Mouse (Mus musculus): Measurements from ENCODE around the gene Ptprd. TPM values are rescaled to one million over a fixed set of nuclear protein-coding genes. Genes with fewer than 3 reads are reported as not detected.

The Ptprd gene
- polyA plus RNA-seq, 1 experiment from 2014 or later, result 57.1 TPM

GRCm38 (mm10) chr4:78142088-78142766 is 69.5 kb downstream of the Ptprd start:
- no peak overlapping the region for H3K27ac ChIP-seq
- H3K4me3 ChIP-seq, result no peak overlapping the region
- no peaks in the 10 kb centered on the region for H3K4me1 ChIP-seq
- H3K9me3 ChIP-seq (replicated peaks), result no peaks in the 10 kb centered on the region
- H3K36me3 ChIP-seq, result no peaks in the 10 kb centered on the region
- ATAC-seq (ENCODE audit: low FRiP score), result peak; percentile 91
- WGBS, result 48% methylated on average over 3 of the region's 3 CpGs
- no peaks in the 10 kb centered on the region for H3K27me3 ChIP-seq
- H3K9ac ChIP-seq, result no peak overlapping the region
- H3K4me2 ChIP-seq (replicated peaks), result no peak overlapping the region

GRCm38 (mm10) chr4:78110898-78111297 is 100.9 kb downstream of the Ptprd start:
- Histone ChIP-seq H3K36me3 (no peaks in the 10 kb centered on the region), H3K27ac (no peak overlapping the region), H3K9ac (no peak overlapping the region), H3K4me3 (no peak overlapping the region), H3K4me2 (replicated peaks) (no peak overlapping the region), H3K4me1 (no peaks in the 10 kb centered on the region), H3K9me3 (replicated peaks) (no peaks in the 10 kb centered on the region), H3K27me3 (no peaks in the 10 kb centered on the region)
- 65% methylated on average over 3 of the region's 3 CpGs for WGBS
- no peak for ATAC-seq (ENCODE audit: low FRiP score)

DNA sequence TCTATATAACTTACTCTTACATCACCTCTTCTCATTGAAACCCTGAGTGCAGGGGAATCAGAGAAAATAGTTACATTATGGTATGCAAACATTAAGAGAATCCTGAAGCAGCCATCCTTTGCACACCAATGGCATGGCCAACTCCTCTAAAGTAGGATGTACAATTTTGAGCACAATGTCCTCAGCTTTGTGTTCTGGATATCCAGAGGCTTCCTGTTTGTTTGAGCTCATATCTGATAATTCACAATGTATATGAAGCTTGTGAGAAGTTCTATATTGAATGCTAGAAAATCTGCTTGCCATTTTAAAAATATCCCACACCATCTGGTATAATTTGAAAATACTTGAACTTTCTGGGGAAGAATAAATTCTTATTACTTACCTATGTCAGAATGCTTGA is 114.2 kb downstream of the Ptprd start:
- Histone ChIP-seq H3K4me3 (no peak overlapping the region), H3K9ac (no peak overlapping the region), H3K4me1 (no peaks in the 10 kb centered on the region), H3K4me2 (replicated peaks) (no peak overlapping the region), H3K27me3 (no peaks in the 10 kb centered on the region), H3K9me3 (replicated peaks) (no peaks in the 10 kb centered on the region), H3K27ac (no peak overlapping the region), H3K36me3 (no peaks in the 10 kb centered on the region)
- no peak for ATAC-seq (ENCODE audit: low FRiP score)

DNA sequence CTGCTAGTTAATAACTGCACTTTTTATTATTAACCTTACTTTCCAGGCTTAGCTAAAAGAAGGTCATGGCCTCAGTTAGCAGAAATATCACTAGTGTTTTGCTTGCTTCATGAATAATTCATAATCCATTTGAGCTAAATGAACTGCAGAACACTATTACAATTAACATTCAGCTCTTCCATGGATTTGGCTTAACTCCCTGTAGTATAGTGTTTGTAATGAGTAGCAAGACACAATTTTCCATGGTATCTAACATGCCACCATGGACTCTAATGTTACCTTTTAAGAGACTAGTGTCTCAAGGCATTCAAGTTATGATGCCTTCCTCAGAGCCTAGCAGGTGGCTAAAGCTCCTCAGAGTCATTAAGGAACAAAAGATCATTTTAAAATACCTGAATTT is 129.0 kb downstream of the Ptprd start:
- H3K9me3 ChIP-seq (replicated peaks), result no peaks in the 10 kb centered on the region
- H3K4me2 ChIP-seq (replicated peaks), result no peak overlapping the region
- no peak overlapping the region for H3K9ac ChIP-seq
- peak; percentile 57 for ATAC-seq (ENCODE audit: low FRiP score)
- no peak overlapping the region for H3K27ac ChIP-seq
- H3K27me3 ChIP-seq, result no peaks in the 10 kb centered on the region
- no peaks in the 10 kb centered on the region for H3K4me1 ChIP-seq
- no peak overlapping the region for H3K4me3 ChIP-seq
- no peaks in the 10 kb centered on the region for H3K36me3 ChIP-seq

- no peak overlapping the region for H3K4me2 ChIP-seq (replicated peaks)
- H3K27me3 ChIP-seq, result no peaks in the 10 kb centered on the region
- H3K27ac ChIP-seq, result no peak overlapping the region
- H3K4me1 ChIP-seq, result no peaks in the 10 kb centered on the region
- ATAC-seq (ENCODE audit: low FRiP score), result no peak
- no peaks in the 10 kb centered on the region for H3K36me3 ChIP-seq
- H3K9ac ChIP-seq, result no peak overlapping the region
- no peaks in the 10 kb centered on the region for H3K9me3 ChIP-seq (replicated peaks)
- H3K4me3 ChIP-seq, result no peak overlapping the region
Observed at GRCm38 (mm10) chr4:78077499-78077898, 134.3 kb downstream of the Ptprd start.

DNA sequence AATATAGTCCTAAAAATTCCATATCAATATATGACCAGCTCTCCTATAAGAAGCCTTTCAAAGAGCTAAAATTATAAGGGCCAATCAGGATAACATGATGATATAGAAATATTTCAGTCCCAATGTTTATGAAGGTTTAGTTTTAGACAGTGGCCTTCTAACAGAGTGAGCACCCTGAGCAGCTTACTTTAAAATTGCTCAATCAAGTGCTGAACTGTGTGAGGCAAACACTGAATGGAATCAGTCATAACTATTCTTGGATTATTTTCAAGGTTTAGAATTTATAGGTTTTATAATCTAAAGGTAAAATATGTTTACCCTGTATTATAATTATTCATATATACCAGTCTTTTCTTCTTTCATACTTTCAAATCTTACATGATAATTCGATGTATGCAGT is 134.7 kb downstream of the Ptprd start:
- no peak overlapping the region for H3K9ac ChIP-seq
- H3K4me3 ChIP-seq, result no peak overlapping the region
- no peak overlapping the region for H3K27ac ChIP-seq
- H3K4me2 ChIP-seq (replicated peaks), result no peak overlapping the region
- 80% methylated on average over 1 of the region's 1 CpGs for WGBS
- H3K9me3 ChIP-seq (replicated peaks), result no peaks in the 10 kb centered on the region
- H3K4me1 ChIP-seq, result no peaks in the 10 kb centered on the region
- no peak for ATAC-seq (ENCODE audit: low FRiP score)
- H3K36me3 ChIP-seq, result no peaks in the 10 kb centered on the region
- no peaks in the 10 kb centered on the region for H3K27me3 ChIP-seq

GRCm38 (mm10) chr4:78038401-78038800 is 173.4 kb downstream of the Ptprd start:
- H3K9me3 ChIP-seq (replicated peaks), result no peaks in the 10 kb centered on the region
- no peak overlapping the region for H3K9ac ChIP-seq
- H3K36me3 ChIP-seq, result no peaks in the 10 kb centered on the region
- WGBS, result 75% methylated on average over 5 of the region's 5 CpGs
- ATAC-seq (ENCODE audit: low FRiP score), result no peak
- H3K27ac ChIP-seq, result no peak overlapping the region
- H3K4me3 ChIP-seq, result no peak overlapping the region
- H3K27me3 ChIP-seq, result no peaks in the 10 kb centered on the region
- no peaks in the 10 kb centered on the region for H3K4me1 ChIP-seq
- H3K4me2 ChIP-seq (replicated peaks), result no peak overlapping the region

DNA sequence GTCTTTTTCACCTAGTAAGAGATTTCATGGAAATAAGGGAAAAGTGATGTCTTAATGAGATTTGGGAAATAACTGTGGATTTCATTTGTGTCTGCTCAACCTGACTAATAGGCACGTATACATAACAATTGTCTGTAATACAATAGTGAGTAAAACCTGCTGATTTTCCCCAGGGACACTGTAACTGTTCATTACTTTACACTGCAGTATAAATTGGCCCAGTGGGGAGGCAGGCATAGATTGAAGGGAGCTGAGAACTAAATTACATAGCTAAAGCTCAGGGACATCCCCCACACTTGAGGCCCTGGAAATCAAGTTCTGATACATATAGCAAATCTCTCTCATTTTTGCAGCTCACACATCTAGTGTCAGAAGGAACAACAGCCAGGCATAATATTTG is 209.7 kb downstream of the Ptprd start:
- H3K4me2 ChIP-seq (replicated peaks), result no peak overlapping the region
- no peak overlapping the region for H3K27ac ChIP-seq
- ATAC-seq (ENCODE audit: low FRiP score), result 0 out of 2 replicates have a peak, but pooled peaks have one; percentile 13
- 32% methylated on average over 1 of the region's 1 CpGs for WGBS
- no peaks in the 10 kb centered on the region for H3K9me3 ChIP-seq (replicated peaks)
- H3K4me1 ChIP-seq, result peaks cover 3% of the 10 kb centered on the region; the same call in 1 of the 2 replicates
- no peak overlapping the region for H3K9ac ChIP-seq
- no peak overlapping the region for H3K4me3 ChIP-seq
- no peaks in the 10 kb centered on the region for H3K27me3 ChIP-seq
- no peaks in the 10 kb centered on the region for H3K36me3 ChIP-seq

DNA sequence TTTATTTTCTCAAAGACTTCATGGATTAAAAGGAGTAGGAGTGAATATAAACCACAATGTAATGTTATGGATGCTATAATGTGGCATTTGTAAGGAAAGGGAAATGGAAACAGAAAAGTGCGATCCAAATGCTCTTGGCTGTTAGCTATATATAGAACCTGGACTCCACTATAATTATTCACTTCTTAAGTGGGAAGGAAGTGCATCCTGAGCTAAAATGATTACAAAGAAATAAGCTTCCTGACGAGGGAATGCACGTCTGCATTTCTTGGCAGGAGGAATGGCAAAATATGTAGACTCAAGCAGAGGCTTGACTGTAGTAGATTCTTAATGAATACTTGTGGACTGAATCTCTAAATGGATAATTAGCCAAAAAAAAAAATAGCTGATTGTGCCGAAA is 219.1 kb downstream of the Ptprd start:
- H3K4me1 ChIP-seq, result no peaks in the 10 kb centered on the region
- 94% methylated on average over 4 of the region's 4 CpGs for WGBS
- no peaks in the 10 kb centered on the region for H3K27me3 ChIP-seq
- H3K4me3 ChIP-seq, result no peak overlapping the region
- no peak overlapping the region for H3K4me2 ChIP-seq (replicated peaks)
- no peak for ATAC-seq (ENCODE audit: low FRiP score)
- no peaks in the 10 kb centered on the region for H3K36me3 ChIP-seq
- no peak overlapping the region for H3K9ac ChIP-seq
- no peaks in the 10 kb centered on the region for H3K9me3 ChIP-seq (replicated peaks)
- no peak overlapping the region for H3K27ac ChIP-seq

DNA sequence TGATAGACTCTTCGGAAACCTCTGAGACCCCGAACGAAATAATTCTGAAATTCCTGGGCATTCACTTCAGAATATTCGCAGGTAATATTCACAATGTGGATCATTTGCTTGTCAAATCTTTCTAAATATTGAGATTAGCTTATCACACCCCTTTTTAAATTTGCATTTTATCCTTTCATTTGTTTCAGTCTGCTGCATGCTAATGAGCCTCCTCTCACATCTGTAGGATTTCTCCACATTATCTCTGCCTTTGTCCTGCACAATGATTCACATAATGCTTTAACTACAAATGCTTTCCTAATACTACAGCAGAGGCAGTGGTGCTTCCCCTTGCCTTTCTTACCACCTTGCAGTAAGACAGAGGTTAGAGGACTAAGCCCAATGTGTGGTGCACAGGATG is 229.7 kb downstream of the Ptprd start:
- no peak overlapping the region for H3K4me3 ChIP-seq
- H3K27me3 ChIP-seq, result no peaks in the 10 kb centered on the region
- 83% methylated on average over 4 of the region's 4 CpGs for WGBS
- H3K36me3 ChIP-seq, result no peaks in the 10 kb centered on the region
- ATAC-seq (ENCODE audit: low FRiP score), result no peak
- H3K4me2 ChIP-seq (replicated peaks), result no peak overlapping the region
- H3K4me1 ChIP-seq, result no peaks in the 10 kb centered on the region
- no peak overlapping the region for H3K9ac ChIP-seq
- no peak overlapping the region for H3K27ac ChIP-seq
- no peaks in the 10 kb centered on the region for H3K9me3 ChIP-seq (replicated peaks)

- H3K9me3 ChIP-seq (replicated peaks), result no peaks in the 10 kb centered on the region
- H3K9ac ChIP-seq, result no peak overlapping the region
- no peak overlapping the region for H3K4me2 ChIP-seq (replicated peaks)
- H3K4me3 ChIP-seq, result no peak overlapping the region
- H3K27ac ChIP-seq, result no peak overlapping the region
- no peaks in the 10 kb centered on the region for H3K27me3 ChIP-seq
- WGBS, result 20% methylated on average over 2 of the region's 2 CpGs
- H3K36me3 ChIP-seq, result no peaks in the 10 kb centered on the region
- ATAC-seq (ENCODE audit: low FRiP score), result no peak
- H3K4me1 ChIP-seq, result no peaks in the 10 kb centered on the region
Observed at GRCm38 (mm10) chr4:77961711-77962110, 250.1 kb downstream of the Ptprd start.

DNA sequence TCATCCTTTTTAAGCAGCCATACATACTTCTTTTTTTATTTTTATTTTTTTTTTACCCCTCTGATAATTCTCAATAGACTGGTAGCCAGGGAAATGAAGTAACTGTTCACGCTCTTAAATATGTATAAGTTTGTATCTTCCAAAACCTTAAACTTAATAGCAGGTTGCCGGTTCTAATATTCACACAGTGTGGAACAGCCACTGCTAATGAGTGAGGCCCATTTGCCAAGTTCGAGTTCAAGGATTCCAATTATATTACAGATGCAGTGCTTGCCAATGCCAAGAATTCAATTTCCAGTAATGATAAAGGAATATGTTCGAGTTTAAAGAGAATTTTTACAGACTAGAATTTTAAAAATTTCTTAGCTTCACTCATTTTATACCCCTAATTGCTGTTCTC is 322.3 kb downstream of the Ptprd start:
- no peaks in the 10 kb centered on the region for H3K9me3 ChIP-seq (replicated peaks)
- no peak overlapping the region for H3K27ac ChIP-seq
- H3K9ac ChIP-seq, result no peak overlapping the region
- H3K36me3 ChIP-seq, result no peaks in the 10 kb centered on the region
- ATAC-seq (ENCODE audit: low FRiP score), result no peak
- H3K27me3 ChIP-seq, result no peaks in the 10 kb centered on the region
- no peaks in the 10 kb centered on the region for H3K4me1 ChIP-seq
- H3K4me2 ChIP-seq (replicated peaks), result no peak overlapping the region
- 87% methylated on average over 4 of the region's 4 CpGs for WGBS
- H3K4me3 ChIP-seq, result no peak overlapping the region

GRCm38 (mm10) chr4:77880213-77880612 is 331.5 kb downstream of the Ptprd start:
- no peak overlapping the region for H3K9ac ChIP-seq
- H3K4me1 ChIP-seq, result no peaks in the 10 kb centered on the region
- no peak overlapping the region for H3K4me3 ChIP-seq
- no peak for ATAC-seq (ENCODE audit: low FRiP score)
- H3K9me3 ChIP-seq (replicated peaks), result no peaks in the 10 kb centered on the region
- H3K27me3 ChIP-seq, result no peaks in the 10 kb centered on the region
- H3K27ac ChIP-seq, result no peak overlapping the region
- H3K36me3 ChIP-seq, result no peaks in the 10 kb centered on the region
- WGBS, result 43% methylated on average over 2 of the region's 2 CpGs
- H3K4me2 ChIP-seq (replicated peaks), result no peak overlapping the region
